Mouse (Mus musculus): ENCODE measurements around the gene Trrap. TPM values are rescaled to one million over a fixed set of nuclear protein-coding genes. Genes with fewer than 3 reads are reported as not detected.
A peak's percentile ranks its signal among the peaks of the same experiment; 100 is the strongest.

Gene Trrap
- total and polyA plus RNA-seq, 3 experiments = 18.2 to 77.0 (median 55.0) TPM

DNA sequence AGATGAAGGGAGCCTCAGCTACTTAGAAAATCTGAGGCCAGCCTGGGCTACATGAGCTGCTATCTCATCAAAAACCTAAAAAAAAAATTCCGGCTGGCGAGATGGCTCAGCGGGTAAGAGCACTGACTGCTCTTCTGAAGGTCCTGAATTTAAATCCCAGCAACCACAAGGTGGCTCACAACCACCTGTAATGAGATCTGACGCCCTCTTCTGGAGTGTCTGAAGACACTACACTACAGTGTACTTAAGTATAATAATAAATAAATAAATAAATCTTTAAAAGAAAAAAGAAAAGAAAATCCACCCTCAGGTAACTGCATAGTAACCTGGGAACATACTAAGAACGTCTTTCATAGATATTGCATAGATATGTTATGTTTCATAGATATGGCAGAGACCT lies 25.8 kb downstream of the Trrap start:
- in situ Hi-C loops (cut with MboI; ENCODE audit: low pct_ligation_motif_present, low pct_unique_long_range_greater_than_20kb, low sequenced_read_pairs) = no loop called here
- TF ChIP-seq ZNF384 (IDR thresholded peaks at IDR 0.05; ENCODE audit: low read depth, low read length) (no peak), RAD21 (IDR thresholded peaks at IDR 0.05; ENCODE audit: low read depth, low read length) (no peak), CTCF (conservative IDR thresholded peaks at IDR 0.05 in 1 of 2, IDR thresholded peaks at IDR 0.05 in 1 of 2; ENCODE audit: low read depth in 2 of 2, low read length in 2 of 2) (peak in 1 of 2 experiments; percentile 41; a peak in 2 of 4 replicates)
- dilution Hi-C loops (cut with MboI; ENCODE audit: extremely low pct_ligation_motif_present, extremely low pct_unique_long_range_greater_than_20kb, low sequenced_read_pairs) = no loop called here

DNA sequence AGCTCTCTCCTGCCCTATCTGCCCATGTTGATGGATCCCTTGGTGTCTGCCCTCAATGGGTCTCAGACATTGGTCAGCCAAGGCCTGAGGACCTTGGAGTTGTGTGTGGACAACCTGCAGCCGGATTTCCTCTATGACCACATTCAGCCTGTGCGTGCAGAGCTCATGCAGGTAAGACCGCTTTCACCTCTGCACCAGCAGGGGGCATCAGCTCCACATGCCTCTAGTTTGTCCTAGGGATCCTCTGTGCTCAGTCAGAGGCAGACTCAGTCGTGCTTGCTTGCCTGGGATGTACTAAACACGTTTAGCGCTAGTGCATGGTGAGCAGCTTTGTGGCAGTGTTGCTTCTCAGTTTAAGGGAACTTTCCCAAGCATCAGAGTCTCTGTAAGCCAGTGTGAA lies 27.2 kb downstream of the Trrap start:
- in situ Hi-C loops (cut with MboI; ENCODE audit: low pct_ligation_motif_present, low pct_unique_long_range_greater_than_20kb, low sequenced_read_pairs) = no loop called here
- TF ChIP-seq ELF1 (IDR thresholded peaks at IDR 0.05; ENCODE audit: low read depth, low read length) = no peak
- TF ChIP-seq UBTF (IDR thresholded peaks at IDR 0.05; ENCODE audit: low read depth, low read length) = no peak
- no peak for TF ChIP-seq NELFE (IDR thresholded peaks at IDR 0.05; ENCODE audit: low read depth, low read length)
- peak; percentile 51 to 64 for TF ChIP-seq CTCF (conservative IDR thresholded peaks at IDR 0.05 in 1 of 2, IDR thresholded peaks at IDR 0.05 in 1 of 2; ENCODE audit: low read depth in 2 of 2, low read length in 2 of 2)
- no peak for TF ChIP-seq E2F4 (IDR thresholded peaks at IDR 0.05; ENCODE audit: insufficient replicate concordance, low read depth, low read length)
- no peak for TF ChIP-seq USF2 (conservative IDR thresholded peaks at IDR 0.05; ENCODE audit: low read depth, low read length)
- TF ChIP-seq EP300 (IDR thresholded peaks at IDR 0.05; ENCODE audit: low read length) = no peak
- no peak for TF ChIP-seq HCFC1 (IDR thresholded peaks at IDR 0.05; ENCODE audit: low read depth, low read length)
- no peak for TF ChIP-seq RCOR1 (conservative IDR thresholded peaks at IDR 0.05; ENCODE audit: low read depth, low read length)
- TF ChIP-seq NRF1 (IDR thresholded peaks at IDR 0.05; ENCODE audit: low read depth, low read length) = no peak
- TF ChIP-seq CHD1 (IDR thresholded peaks at IDR 0.05; ENCODE audit: low read depth, low read length) = no peak
- TF ChIP-seq SMC3 (IDR thresholded peaks at IDR 0.05; ENCODE audit: low read depth, low read length) = peak; percentile 33
- TF ChIP-seq MAFK (IDR thresholded peaks at IDR 0.05; ENCODE audit: insufficient replicate concordance, low read length) = no peak
- TF ChIP-seq POLR2AphosphoS2 (IDR thresholded peaks at IDR 0.05; ENCODE audit: low read depth, low read length) = no peak
- peak; percentile 23 for TF ChIP-seq RAD21 (IDR thresholded peaks at IDR 0.05; ENCODE audit: low read depth, low read length)
- H3K9ac ChIP-seq (ENCODE audit: insufficient read depth, low read depth) = no peak overlapping the region

More for the DNA sequence above, 25.8 kb downstream of the Trrap start:
- no peaks in the 10 kb centered on the region for H3K79me2 ChIP-seq (replicated peaks; ENCODE audit: control insufficient read depth, extremely low read depth, insufficient read depth, poor library complexity, severe bottlenecking)
- H3K9me3 ChIP-seq (replicated peaks; ENCODE audit: low read length) = no peaks in the 10 kb centered on the region
- H3K4me3 ChIP-seq (replicated peaks in 1 of 3; ENCODE audit: low read depth in 2 of 3, low read length in 2 of 3, poor library complexity in 1 of 3) = no peak overlapping the region
- DNase-seq (ENCODE audit: extremely low read depth) = no peak
- no peak overlapping the region for H3K9ac ChIP-seq (ENCODE audit: insufficient read depth, low read depth)
- no peaks in the 10 kb centered on the region for H3K27me3 ChIP-seq (replicated peaks)
- no peak overlapping the region for H3K4me2 ChIP-seq (ENCODE audit: insufficient read depth, low read depth, poor library complexity, severe bottlenecking)
- H3K4me1 ChIP-seq (ENCODE audit: control insufficient read depth in 1 of 2, insufficient read depth in 2 of 2) = 0 out of 4 replicates have a peak, but pooled peaks cover 0 to 2% of the 10 kb centered on the region in 2 experiments
- peaks cover 86 to 96% of the 10 kb centered on the region in 2 experiments for H3K36me3 ChIP-seq (replicated peaks in 1 of 2; ENCODE audit: control insufficient read depth in 1 of 2, insufficient read depth in 1 of 2, low read length in 1 of 2)
- no peak overlapping the region for H3K27ac ChIP-seq (ENCODE audit: insufficient read depth, low read depth)

More for the DNA sequence above, 27.2 kb downstream of the Trrap start:
- 0 out of 4 replicates have a peak, but pooled peaks cover 0 to 2% of the 10 kb centered on the region in 2 experiments for H3K4me1 ChIP-seq (ENCODE audit: control insufficient read depth in 1 of 2, insufficient read depth in 2 of 2)
- H3K4me2 ChIP-seq (ENCODE audit: insufficient read depth, low read depth, poor library complexity, severe bottlenecking) = no peak overlapping the region
- DNase-seq (ENCODE audit: extremely low read depth) = peak; percentile 45
- no peaks in the 10 kb centered on the region for H3K27me3 ChIP-seq (replicated peaks)
- H3K4me3 ChIP-seq (replicated peaks in 1 of 3; ENCODE audit: low read depth in 2 of 3, low read length in 2 of 3, poor library complexity in 1 of 3) = no peak overlapping the region
- dilution Hi-C loops (cut with MboI; ENCODE audit: extremely low pct_ligation_motif_present, extremely low pct_unique_long_range_greater_than_20kb, low sequenced_read_pairs) = no loop called here
- H3K27ac ChIP-seq (ENCODE audit: insufficient read depth, low read depth) = no peak overlapping the region
- no peaks in the 10 kb centered on the region for H3K79me2 ChIP-seq (replicated peaks; ENCODE audit: control insufficient read depth, extremely low read depth, insufficient read depth, poor library complexity, severe bottlenecking)
- H3K9me3 ChIP-seq (replicated peaks; ENCODE audit: low read length) = no peaks in the 10 kb centered on the region
- H3K36me3 ChIP-seq (replicated peaks in 1 of 2; ENCODE audit: control insufficient read depth in 1 of 2, insufficient read depth in 1 of 2, low read length in 1 of 2) = peaks cover 83 to 96% of the 10 kb centered on the region in 2 experiments
